Mouse (Mus musculus): ENCODE measurements around the gene Syngr2. TPM values are rescaled to one million over a fixed set of nuclear protein-coding genes. Genes with fewer than 3 reads are reported as not detected.
A peak's percentile ranks its signal among the peaks of the same experiment; 100 is the strongest.

Gene Syngr2
- total RNA-seq (2021): 62.6 and 73.8 TPM in 2 replicates
- long read RNA-seq, experiment 1, transcript Syngr2-201 (4 exons, 1,520 nt): major isoform, 75 of 85 reads
- long read RNA-seq, experiment 1, partial matches to known transcripts: 6 of 85 reads
- long read RNA-seq, experiment 1, other reads (novel, unspliced or antisense): 1 of 85 reads
- long read RNA-seq, experiment 2, transcript Syngr2-201 (4 exons, 1,520 nt): major isoform, 43 of 46 reads
- long read RNA-seq, experiment 2, partial matches to known transcripts: 0 of 46 reads
- long read RNA-seq, experiment 2, other reads (novel, unspliced or antisense): 1 of 46 reads

DNA sequence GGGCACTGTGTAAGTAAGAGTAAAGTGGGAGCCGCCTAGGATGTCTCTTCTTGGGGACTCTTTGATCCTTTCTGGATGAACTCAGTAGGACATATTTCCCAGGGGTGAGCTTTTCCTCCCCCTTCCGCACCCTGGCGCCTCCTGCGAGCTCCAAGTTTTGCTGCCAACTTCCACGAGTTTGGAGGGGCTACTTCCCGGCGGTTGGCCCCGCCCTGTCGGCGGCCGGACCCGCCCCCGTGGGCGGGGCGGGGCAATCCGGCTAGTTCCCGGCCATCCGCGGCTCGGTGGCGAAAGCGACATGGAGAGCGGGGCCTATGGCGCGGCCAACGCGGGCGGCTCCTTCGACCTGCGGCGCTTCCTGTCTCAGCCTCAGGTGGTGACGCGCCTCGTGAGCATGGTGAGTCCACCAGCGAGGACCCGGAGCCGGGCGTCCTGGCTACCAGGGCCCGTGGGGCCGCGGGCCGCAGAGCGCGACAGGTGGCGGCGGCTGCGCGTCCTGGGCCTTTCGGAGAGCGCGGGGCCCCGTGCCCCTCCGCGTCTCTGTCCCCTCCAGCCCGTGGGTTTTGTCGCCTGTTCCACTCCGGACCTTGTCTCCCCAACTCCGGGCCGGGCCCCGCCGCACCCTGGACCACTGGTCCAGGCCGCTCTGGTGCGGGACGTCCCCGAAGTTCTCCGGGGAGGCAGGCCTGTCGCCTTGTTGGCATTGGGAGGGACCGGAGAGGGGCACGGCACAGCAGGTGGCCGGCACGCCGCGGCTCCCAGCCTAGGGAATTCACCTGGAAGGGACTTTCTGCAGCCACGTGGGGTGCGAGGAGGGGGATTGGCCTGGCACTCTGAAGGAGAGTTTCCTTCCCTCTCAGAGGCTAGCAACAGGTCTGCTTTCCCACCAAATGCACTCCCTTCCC lies at the start of gene Syngr2, which contains the start of gene Gm20708:
Syngr2 (plus strand) TSS at position 262 of the 905 bp plus-strand sequence.
Gm20708 (plus strand) TSS at position 262 of the 905 bp plus-strand sequence.
- DNase-seq: peak; percentile 83

DNA sequence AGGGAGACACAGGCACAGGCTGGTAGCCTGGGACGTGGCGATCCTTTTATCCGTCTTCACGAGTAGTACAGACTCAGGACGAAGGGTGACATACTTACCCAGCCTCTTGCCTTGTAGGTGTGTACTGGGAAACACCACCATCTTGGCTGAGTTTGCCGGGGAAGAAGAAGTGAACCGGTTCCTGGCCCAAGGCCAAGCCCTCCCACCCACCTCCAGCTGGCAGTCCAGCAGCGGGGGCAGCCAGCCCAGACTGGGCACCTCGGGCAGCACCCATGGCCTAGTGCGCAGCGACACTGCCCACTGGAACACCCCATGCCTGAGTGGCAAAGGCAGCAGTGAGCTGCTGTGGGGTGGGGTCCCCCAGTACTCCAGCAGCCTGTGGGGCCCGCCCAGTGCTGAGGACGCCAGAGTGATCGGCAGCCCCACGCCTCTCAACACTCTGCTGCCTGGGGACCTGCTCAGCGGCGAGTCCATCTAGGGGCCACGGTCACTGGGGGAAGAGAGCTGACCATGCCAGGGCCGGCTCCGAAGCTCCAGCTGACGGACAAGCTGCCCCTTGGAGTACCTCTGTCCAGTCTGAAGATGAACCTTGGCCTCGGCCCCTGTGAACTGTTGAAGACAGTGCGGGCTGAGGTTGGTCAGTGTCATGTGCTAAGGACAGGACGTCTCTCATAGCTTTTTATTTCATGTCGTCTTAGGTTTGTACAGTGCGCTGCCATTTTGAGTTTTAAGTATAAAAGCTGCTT lies 48.9 kb upstream of the Syngr2 start:
- no peak for DNase-seq

DNA sequence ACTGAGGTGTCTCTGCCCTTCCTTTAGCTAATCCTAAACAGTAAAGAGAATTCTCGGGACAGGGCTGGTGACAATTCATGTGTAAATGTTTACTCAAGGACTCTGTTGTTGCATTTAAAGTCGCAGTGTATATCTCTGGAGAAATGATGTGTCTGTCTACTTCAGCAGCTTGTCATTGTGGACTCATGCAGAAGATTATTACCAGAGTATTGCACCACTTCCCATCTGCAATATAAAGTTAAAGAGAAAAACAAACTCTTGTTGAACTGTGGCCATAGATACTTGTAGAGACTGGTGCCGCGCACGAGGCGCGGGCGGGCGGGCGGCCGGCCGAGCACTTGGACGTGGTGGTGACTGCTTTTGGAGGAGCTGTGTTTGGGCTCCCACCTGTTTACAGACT lies 47.7 kb upstream of the Syngr2 start:
- DNase-seq: no peak

DNA sequence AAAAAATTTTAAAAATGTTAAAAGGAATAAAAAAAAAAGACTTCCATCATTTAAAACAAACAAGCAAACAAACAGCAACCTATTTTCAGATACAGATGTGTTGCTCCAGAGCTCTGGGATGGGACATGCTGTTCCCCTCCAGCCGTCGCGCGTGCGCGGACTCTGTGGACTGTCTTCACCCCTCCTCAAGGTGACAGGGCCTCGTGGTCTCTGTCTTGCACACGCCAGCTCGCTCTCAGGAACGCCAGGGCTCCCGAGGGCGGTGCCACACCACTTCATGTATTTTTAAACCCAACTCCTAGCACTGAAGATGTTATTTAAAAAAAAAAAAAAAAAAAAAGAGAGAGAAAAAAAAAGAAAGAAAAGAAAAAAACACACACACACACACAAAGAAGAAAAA lies 47.2 kb upstream of the Syngr2 start:
- DNase-seq: no peak

DNA sequence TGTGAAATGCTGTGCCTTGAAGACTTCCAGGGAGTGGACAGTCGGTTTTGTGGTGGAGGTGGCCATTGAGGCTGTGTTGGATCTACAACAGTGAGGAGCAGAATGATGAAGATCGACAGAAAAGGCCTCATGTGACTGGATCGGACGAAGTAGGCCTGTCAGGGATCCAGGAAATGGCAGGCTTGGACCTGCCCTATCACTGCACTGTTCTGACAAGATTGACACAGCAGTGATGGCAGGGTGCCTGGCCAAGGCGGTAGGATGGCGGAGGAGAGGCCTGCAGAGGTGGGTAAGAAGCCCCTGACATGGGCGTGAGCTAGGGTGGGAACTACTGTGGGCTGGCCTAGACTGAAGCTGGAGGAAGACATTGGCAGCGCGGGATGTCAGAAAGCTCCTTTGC lies 45.1 kb upstream of the Syngr2 start:
- no peak for DNase-seq

DNA sequence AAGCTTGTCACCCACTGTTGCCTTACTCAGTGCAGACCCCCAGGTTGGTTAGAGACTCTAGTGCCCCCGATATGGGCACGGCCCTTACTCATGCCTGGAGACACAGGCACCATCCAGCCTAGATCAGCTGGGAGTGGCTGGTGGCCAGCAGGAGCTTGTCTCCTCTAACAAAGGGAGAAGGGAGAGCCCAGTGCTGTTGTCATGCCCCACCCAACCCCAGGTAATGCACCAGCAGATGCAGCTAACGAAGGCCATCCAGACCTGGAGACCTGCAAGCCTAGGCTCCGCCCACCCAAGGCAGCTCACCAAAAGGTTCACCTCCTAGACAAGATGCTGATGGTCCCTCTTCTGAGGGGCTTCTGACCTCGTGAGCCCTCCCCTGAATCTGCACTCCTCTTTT lies 44.1 kb upstream of the Syngr2 start:
- DNase-seq: no peak

DNA sequence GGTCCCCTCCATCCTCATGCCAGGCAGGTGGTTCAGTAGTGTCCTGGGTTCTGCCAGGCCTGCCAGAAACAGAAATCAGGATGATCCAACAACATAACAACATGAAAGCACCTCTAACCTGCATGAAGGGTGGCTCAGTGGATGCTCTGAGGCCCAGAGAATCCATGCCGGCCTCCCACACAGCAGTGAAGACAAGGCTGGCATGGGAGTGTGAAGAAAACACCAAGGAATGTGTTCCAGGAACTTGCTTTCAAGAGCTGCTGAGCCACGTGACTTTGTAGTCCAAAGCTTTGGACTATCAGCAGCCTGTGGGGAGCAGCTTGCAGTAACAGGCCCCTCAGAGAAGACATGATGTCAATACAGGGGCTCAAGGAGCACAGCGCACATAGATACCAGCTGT lies 43.2 kb upstream of the Syngr2 start:
- DNase-seq: no peak

DNA sequence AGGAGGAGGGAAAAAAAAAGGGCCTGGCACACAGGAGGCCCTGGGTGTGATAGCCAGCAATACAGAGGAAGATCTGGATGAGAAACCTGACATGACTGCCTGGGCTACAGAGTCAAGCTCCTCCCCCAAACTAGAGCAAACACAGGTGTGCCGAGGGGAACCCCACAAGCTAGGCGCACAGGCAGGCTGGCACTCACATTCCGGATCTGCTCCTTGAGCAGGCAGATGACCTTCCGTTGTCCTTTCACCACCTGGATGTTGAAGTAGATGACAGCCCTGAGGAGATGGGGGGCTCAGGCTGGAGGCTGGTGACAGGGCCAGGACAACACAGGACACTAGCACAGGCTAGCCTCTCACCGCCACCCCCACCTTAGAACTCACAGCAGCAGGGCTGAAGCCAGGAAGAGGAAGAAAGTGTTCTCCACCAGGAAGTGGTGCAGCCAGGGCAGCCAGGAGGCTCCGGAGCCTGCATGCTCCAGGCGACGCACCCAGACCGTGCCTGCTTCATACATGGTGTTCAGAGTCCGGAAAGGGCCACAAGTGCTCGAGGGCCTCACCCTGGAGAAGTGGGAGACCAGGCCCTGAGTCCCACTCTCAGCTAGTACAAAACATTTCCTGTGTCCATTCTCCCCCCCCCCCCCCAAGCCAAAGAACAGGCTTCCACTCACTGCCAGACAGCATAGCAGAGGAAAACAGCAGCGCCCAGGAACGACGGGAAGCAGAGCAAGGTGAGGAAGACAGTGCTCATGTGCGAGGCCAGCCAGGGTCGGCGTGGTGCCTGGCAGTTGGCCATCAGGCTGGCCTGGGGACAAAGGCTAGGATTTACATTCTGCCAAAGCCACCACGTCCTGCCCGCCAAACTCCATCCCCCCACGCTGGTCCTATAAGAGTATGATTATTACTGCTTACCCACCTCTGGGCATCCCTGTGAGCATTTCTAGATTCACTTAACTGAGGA lies 40.5 kb upstream of the Syngr2 start:
- no peak for DNase-seq

DNA sequence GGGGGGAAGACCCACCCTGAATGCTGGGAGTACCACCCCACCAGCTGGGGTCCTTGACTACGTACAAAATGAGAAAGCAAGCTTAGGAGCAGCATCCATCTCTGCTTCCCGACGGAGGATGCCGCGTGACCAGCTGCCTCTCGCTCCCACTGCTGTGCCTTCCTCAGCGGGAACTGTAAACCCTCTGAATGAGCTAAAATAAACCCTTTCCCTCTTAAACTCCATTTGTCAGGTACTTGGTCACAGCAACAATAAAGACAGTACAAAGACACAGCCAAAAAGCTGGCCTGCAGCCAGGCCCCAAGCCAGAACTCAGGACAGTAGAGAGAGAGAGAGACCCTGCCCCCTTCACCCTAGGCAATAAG lies 39.8 kb upstream of the Syngr2 start:
- no peak for DNase-seq

DNA sequence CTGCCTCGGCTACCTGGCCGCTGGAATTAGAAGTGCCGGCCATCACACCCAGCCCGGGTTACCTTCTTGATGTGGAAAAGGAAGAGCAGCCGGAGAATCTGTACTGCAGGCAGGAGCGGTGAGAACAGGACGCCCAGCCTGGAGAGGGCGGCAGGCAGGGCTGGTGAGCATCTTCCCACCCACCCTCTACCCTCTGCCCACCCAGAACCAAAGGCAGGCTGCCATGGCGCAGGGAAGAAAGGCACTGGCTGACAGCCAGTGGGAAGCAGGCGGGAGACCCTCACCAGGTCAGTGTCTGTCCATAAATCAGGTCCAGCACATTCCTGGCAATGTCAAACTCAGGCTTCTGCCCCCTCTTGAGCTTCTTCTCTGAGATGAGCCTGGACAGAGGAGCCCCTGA lies 39.1 kb upstream of the Syngr2 start:
- DNase-seq: no peak

DNA sequence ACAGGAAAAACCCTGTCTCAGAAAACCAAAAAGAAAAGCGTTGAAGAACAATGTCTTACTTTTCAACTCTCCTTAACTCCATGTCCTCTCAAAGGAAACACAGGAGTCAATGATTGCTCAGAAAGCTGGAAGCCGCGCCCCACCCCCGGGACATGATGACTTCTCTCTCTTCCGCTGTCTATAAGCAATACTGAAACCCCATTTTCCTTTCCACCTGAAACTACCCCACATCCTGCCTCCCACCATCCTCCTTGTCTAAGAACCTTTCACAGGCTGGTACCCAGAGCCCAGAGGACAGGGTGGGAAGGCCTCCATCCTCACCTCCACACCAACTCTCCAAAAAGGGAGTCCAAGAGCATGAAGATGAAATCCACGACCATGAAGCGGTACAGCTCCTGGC lies 37.1 kb upstream of the Syngr2 start:
- no peak for DNase-seq

DNA sequence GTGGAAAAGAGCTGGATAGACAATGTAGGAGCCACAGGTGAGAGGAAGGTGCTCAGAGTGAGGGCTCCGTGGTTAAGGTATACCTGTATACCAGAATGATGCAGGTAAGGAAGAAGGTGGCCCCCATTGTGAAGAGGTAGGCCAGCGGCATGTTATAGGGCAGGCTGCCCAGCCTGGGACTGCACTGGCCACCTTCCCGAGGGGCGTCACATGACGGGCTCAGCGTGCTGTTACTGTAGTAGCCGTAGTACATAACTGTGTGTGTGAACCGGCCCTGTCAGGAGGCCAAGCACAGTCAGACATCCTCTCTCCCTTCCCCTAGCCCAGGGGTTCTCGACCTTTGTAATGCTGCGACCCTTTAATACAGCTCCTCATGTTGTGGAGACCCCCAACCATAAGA lies 34.5 kb upstream of the Syngr2 start:
- DNase-seq: no peak

DNA sequence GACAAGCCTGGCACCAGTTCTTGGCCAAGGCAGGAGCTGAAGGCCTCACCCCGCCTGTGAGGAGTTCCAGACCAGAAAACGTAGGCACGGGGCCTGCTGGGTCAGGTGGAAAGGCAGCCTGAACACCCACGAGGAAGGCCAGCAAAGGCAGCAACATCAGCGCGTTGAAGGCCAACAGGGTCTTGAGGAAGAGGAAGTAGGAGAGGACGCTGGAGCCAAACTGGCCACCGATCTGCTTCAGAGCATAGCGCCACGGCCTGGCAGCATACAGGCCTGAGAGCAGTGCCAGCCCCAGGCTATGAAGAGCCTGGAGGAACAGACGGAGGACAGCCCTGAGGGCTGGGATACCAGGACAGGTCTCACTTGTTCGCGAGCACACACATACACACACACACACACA lies 33.9 kb upstream of the Syngr2 start:
- DNase-seq: no peak

DNA sequence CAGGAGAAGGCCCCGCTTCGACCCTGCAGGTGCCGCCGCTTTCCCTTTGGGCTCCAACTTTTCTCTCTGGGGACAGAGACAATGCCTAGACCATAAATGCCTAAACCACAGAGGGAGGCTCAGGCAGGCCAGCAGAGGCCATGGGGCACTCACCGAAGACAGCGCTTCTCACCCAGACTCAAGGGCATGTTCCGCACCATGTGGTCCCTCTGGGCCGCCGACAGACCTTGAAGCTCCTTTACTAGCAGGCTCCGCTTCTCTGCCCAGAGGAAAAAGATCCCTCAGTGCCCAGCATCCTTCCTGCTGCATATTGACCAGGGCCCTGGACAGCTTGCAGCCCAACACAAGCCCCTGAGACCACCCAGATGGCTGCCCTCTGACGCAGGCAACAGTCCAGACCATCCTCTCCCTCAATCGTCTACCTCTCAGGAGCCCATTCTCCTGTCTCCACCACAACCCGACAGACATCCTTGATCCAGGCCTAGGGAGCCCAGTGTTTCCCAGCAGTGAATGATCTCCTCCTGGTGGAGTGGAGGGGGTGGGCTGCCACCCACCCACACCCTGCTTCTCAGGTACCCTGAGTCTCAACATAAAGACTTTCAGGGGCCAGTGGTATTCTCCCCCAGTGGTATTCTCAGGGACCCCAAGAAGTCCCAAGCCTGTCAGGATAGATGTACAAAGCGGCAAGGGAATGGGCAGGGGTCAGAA lies 33.2 kb upstream of the Syngr2 start:
- DNase-seq: peak; percentile 78

DNA sequence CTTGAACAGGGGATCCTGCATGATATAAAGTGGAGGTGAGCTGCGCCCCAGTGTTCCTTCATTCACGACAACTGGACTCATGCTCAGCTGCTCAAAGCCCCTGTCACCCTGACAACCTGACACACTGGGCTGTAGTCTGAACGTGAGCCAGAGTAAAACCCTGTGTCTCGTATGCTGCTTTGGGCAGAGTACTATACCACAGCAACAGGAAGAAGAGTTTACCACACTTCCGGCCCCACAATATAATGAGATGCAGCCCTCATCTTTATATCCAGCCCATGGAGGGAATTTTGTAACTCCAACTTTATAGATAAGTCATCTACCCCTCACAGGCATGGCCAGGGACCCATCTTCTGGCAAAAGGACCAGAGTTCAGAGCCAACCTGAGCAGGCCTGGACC lies 32.4 kb upstream of the Syngr2 start:
- DNase-seq: no peak

DNA sequence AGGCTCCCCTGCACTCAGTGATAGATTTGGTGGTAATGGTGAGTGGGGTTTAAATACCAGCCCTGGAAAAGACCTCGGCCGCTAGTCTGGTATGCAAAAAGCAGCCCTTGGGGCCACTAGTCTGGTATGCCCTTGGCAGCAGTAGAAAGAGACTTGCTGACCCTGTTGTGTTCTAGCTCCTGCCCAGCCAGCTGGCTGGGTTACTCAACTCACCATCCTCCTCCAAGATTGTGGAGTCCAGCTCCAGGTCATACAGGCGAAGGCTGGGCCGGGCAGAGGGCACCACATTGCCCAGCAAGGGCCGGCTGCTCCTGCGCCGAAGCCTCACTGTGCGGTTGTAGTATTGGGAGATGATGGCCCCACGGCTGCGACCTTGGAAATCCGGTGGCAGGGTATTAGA lies 31.4 kb upstream of the Syngr2 start:
- DNase-seq: peak; percentile 60

DNA sequence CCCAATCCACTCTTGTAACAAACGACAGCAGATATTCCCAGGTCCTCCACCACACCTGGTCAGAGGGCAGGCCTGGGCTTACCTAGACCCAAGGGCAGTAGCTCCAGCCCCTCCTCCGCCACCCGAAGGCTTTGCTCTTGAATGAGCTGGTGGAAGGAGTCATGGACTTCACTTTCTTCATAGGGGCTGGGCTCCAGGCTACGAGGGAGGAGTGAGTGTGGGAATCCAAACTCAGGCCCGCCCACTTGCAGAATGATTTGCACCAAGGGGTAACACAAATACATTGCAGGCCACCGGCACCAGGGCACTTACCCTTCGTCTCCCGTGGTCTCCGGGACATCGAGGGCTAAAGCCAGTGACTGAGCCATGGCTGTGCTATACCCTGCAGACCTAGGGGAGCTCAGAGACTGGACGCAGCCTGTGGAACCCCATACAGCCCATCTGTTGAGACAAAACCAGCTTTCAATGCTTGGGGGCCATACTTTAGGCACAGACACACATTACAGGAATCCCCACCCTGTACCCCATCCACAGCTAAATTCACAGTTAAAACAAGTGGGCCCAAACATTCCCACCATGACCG lies 30.5 kb upstream of the Syngr2 start:
- peak; percentile 73 for DNase-seq

DNA sequence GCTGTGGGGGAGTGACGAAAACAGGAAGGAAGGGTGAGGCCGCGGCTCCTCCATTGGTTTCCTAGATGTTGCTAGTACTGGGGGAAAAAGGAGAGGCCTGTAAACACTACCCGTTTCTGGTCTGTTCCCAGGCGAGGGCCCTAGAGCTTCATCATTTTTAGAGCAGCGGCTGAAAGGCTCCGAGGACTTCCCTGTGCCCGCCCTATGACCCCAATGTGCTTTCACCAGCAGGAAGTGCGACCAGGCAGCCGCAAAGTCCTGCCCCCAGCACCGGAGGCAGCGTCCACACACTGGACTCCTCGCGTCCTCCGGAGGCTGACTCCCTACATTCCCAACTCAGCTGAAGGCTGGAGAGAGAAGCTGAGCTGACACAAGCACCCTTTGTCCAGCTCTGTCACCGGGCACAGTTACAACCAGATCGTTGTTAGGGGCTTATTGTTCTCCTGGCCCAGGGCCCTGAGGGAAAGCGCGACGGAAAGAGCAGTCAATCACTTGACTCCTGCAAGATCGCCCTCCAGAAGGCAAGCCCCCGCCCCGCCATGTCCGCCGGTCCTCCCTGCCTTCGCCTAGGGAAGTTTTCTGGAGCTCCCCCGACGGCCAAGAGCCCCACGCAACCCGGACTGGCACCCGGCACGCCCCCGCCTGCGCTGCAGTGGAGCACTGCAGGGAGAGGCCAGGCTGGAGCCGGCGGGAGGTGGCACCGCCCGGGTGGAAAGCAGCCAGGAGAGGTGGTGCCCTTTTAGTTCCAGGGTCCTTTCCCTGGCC lies 29.9 kb upstream of the Syngr2 start:
- DNase-seq: peak; percentile 88

DNA sequence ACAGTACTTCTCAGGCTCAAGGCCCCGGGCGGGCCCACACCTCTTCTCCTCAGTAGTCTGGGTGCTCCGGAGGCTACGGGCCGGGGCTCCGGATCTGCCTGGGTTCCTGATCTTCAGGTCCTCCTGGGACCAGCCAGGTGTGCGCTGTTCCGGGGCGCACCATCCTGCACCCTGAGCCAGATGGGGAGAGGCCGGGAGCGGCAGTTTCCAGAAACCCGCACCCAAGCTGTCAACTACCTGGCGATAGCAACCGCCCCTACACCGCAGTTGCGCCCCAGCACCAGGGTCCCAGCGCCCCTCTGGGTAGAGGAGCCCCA lies 29.3 kb upstream of the Syngr2 start:
- no peak for DNase-seq

DNA sequence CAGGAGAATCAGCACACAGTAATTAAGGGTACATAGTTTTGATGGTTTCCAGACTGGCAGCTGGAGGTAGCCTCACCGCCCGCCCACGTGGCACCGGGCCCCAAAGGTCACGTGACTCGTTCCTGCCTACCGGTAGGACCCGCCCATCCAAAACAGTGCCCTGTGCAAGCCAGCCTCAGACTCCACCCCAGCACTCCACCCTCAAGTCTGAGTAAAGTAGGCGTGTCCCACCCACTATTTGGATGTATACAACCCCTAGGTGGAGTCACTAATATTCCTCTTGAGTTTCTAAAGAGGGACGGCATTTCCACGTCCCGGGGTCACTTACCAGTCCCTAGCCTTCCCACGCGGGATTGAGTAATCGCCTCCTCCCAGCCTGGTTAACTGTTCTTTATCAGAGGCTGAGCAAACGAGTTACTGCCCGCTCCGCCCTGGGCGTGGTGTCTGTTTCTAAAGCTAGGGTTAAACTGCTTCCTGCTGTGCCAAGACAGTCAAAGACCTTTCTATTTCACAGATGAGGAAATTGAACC lies 28.8 kb upstream of the Syngr2 start:
- DNase-seq: peak; percentile 95
